Mouse (Mus musculus): ENCODE data around the gene Stx4a. TPM values are rescaled to one million over a fixed set of nuclear protein-coding genes. Genes with fewer than 3 reads are reported as not detected.
A peak's percentile ranks its signal among the peaks of the same experiment; 100 is the strongest.
"Not testable (repeated sequence)": the region's sequence is repeated elsewhere in the genome, so short reads cannot be mapped to it uniquely, and the experiment has no call there.

Stx4a gene
- total and polyA plus RNA-seq, 2 experiments from 2014 or later, result 7.1 to 20.7 TPM

GRCm38 (mm10) chr7:127837473-127837872, 13.4 kb downstream of the Stx4a start:
- no peaks in the 10 kb centered on the region for H3K27me3 ChIP-seq (ENCODE audit: insufficient read depth, low read length)
- 86% methylated on average over 5 of the region's 5 CpGs for WGBS
- H3K9me3 ChIP-seq (ENCODE audit: low read length), result no peaks in the 10 kb centered on the region
- H3K27ac ChIP-seq (ENCODE audit: low read depth, low read length), result no peak overlapping the region
- DNase-seq (ENCODE audit: low spot score) (no peak), ATAC-seq (ENCODE audit: low FRiP score) (no peak)
- H3K4me3 ChIP-seq (ENCODE audit: low read depth, low read length), result no peak overlapping the region
- H3K9ac ChIP-seq (replicated peaks; ENCODE audit: low read length, poor library complexity, severe bottlenecking), result no peak overlapping the region
- no peaks in the 10 kb centered on the region for H3K4me1 ChIP-seq (ENCODE audit: insufficient read depth, low read length)
- no peak for TF ChIP-seq CTCF (IDR thresholded peaks at IDR 0.05)
- H3K36me3 ChIP-seq (ENCODE audit: insufficient read depth, low read length), result no peaks in the 10 kb centered on the region
- H3K4me2 ChIP-seq (ENCODE audit: low read depth, low read length, poor library complexity, severe bottlenecking), result no peak overlapping the region

- DNase-seq (ENCODE audit: low spot score); H3K4me2 ChIP-seq (ENCODE audit: low read depth, low read length, poor library complexity, severe bottlenecking); H3K4me3 ChIP-seq (ENCODE audit: low read depth, low read length); H3K4me1 ChIP-seq (ENCODE audit: insufficient read depth, low read length); H3K36me3 ChIP-seq (ENCODE audit: insufficient read depth, low read length); ATAC-seq (ENCODE audit: low FRiP score); H3K27me3 ChIP-seq (ENCODE audit: insufficient read depth, low read length); H3K9ac ChIP-seq (replicated peaks; ENCODE audit: low read length, poor library complexity, severe bottlenecking); H3K27ac ChIP-seq (ENCODE audit: low read depth, low read length); H3K9me3 ChIP-seq (ENCODE audit: low read length): not testable (repeated sequence)
- WGBS, result 75% methylated on average over 4 of the region's 4 CpGs
Observed at GRCm38 (mm10) chr7:127837878-127838277, 13.8 kb downstream of the Stx4a start.

GRCm38 (mm10) chr7:127840031-127840430, 15.9 kb downstream of the Stx4a start:
- 79% methylated on average over 2 of the region's 2 CpGs for WGBS
- not testable (repeated sequence) for H3K4me3 ChIP-seq (ENCODE audit: low read depth, low read length); ATAC-seq (ENCODE audit: low FRiP score); DNase-seq (ENCODE audit: low spot score); H3K27me3 ChIP-seq (ENCODE audit: insufficient read depth, low read length); H3K4me1 ChIP-seq (ENCODE audit: insufficient read depth, low read length); H3K36me3 ChIP-seq (ENCODE audit: insufficient read depth, low read length); H3K9me3 ChIP-seq (ENCODE audit: low read length); H3K9ac ChIP-seq (replicated peaks; ENCODE audit: low read length, poor library complexity, severe bottlenecking)
- H3K27ac ChIP-seq (ENCODE audit: low read depth, low read length), result peak overlapping the region; percentile 85; the same call in 1 of the 2 replicates
- peak overlapping the region; percentile 95; the same call in 1 of the 2 replicates for H3K4me2 ChIP-seq (ENCODE audit: low read depth, low read length, poor library complexity, severe bottlenecking)

DNA sequence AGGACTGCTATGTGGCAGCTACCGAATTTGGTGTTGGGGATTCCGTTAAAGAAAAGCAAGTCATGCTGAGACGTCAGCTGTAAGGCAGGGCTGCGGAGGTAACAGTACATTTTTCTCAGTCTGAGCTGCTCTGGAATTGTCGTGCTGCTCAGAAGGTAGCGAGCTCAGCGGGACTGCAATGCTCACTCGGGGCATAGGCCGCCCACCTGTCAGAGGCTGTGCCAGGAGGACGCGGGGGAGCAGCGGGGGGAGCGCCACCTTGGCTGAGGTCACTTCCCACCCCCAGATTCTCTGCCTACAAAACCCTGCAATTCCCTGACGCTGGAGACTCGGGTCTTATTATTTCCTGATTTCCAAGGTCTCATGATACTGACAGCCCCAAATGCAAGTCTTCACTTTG, 16.8 kb downstream of the Stx4a start:
- Histone ChIP-seq H3K27me3 (ENCODE audit: insufficient read depth, low read length) (no peaks in the 10 kb centered on the region), H3K36me3 (ENCODE audit: insufficient read depth, low read length) (peaks cover 8% of the 10 kb centered on the region; the same call in 1 of the 2 replicates), H3K9me3 (ENCODE audit: low read length) (no peaks in the 10 kb centered on the region), H3K4me2 (ENCODE audit: low read depth, low read length, poor library complexity, severe bottlenecking) (peak overlapping the region; percentile 95), H3K4me3 (ENCODE audit: low read depth, low read length) (peak overlapping the region; percentile 74), H3K9ac (replicated peaks; ENCODE audit: low read length, poor library complexity, severe bottlenecking) (peak overlapping the region; percentile 68), H3K4me1 (ENCODE audit: insufficient read depth, low read length) (no peaks in the 10 kb centered on the region), H3K27ac (ENCODE audit: low read depth, low read length) (peak overlapping the region; percentile 85)
- 2% methylated on average over 15 of the region's 15 CpGs for WGBS
- TF ChIP-seq CTCF (IDR thresholded peaks at IDR 0.05), result no peak
- ATAC-seq (ENCODE audit: low FRiP score) (peak; percentile 20; the same call in 1 of the 2 replicates), DNase-seq (ENCODE audit: low spot score) (peak; percentile 14)

- under 1% methylated on average over 43 of the region's 46 CpGs for WGBS
- H3K9me3 ChIP-seq (ENCODE audit: low read length), result no peaks in the 10 kb centered on the region
- H3K9ac ChIP-seq (replicated peaks; ENCODE audit: low read length, poor library complexity, severe bottlenecking), result peak overlapping the region; percentile 68
- H3K27me3 ChIP-seq (ENCODE audit: insufficient read depth, low read length), result no peaks in the 10 kb centered on the region
- H3K4me1 ChIP-seq (ENCODE audit: insufficient read depth, low read length), result no peaks in the 10 kb centered on the region
- H3K4me2 ChIP-seq (ENCODE audit: low read depth, low read length, poor library complexity, severe bottlenecking), result peak overlapping the region; percentile 95
- H3K27ac ChIP-seq (ENCODE audit: low read depth, low read length), result peak overlapping the region; percentile 85
- peaks cover 9% of the 10 kb centered on the region; the same call in 1 of the 2 replicates for H3K36me3 ChIP-seq (ENCODE audit: insufficient read depth, low read length)
- peak overlapping the region; percentile 74 for H3K4me3 ChIP-seq (ENCODE audit: low read depth, low read length)
- no peak for TF ChIP-seq CTCF (IDR thresholded peaks at IDR 0.05)
- peak; percentile 96 for ATAC-seq (ENCODE audit: low FRiP score)
- DNase-seq (ENCODE audit: low spot score), result peak; percentile 98
Observed at GRCm38 (mm10) chr7:127841340-127842000, 17.4 kb downstream of the Stx4a start.

- Histone ChIP-seq H3K27ac (ENCODE audit: low read depth, low read length) (peak overlapping the region; percentile 85), H3K36me3 (ENCODE audit: insufficient read depth, low read length) (peaks cover 14% of the 10 kb centered on the region; the same call in 1 of the 2 replicates), H3K27me3 (ENCODE audit: insufficient read depth, low read length) (no peaks in the 10 kb centered on the region), H3K4me1 (ENCODE audit: insufficient read depth, low read length) (no peaks in the 10 kb centered on the region), H3K9ac (replicated peaks; ENCODE audit: low read length, poor library complexity, severe bottlenecking) (peak overlapping the region; percentile 56), H3K4me2 (ENCODE audit: low read depth, low read length, poor library complexity, severe bottlenecking) (peak overlapping the region; percentile 95), H3K4me3 (ENCODE audit: low read depth, low read length) (peak overlapping the region; percentile 74), H3K9me3 (ENCODE audit: low read length) (no peaks in the 10 kb centered on the region)
- under 1% methylated on average over 40 of the region's 40 CpGs for WGBS
- DNase-seq (ENCODE audit: low spot score) (peak; percentile 76), ATAC-seq (ENCODE audit: low FRiP score) (peak; percentile 41)
- no peak for TF ChIP-seq CTCF (IDR thresholded peaks at IDR 0.05)
Observed at GRCm38 (mm10) chr7:127842001-127842718, 18.1 kb downstream of the Stx4a start.
